Mouse (Mus musculus) kidney, adult 2 months (tissue): ENCODE measurements around the gene Pom121l2. TPM values are rescaled to one million over a fixed set of nuclear protein-coding genes. Genes with fewer than 3 reads are reported as not detected.

Experiments used
- DNase-seq: peaks from one replicate; pipeline ENCODE4 v3.0.0; 2021
- H3K27ac ChIP-seq: fragments of 200-500 bp; 2 replicates; pipeline ENCODE4 v1.5.1; 2012; ENCODE audit warnings: low read depth, low read length, control low read depth, inconsistent platforms; ENCODE audit not compliant: insufficient read depth
- H3K27me3 ChIP-seq: fragments of 200-500 bp; replicated peaks from 2 replicates; pipeline ENCODE4 v1.6.1; 2012; ENCODE audit warnings: mild to moderate bottlenecking, moderate library complexity, low read length, inconsistent platforms; ENCODE audit not compliant: control insufficient read depth, insufficient read depth
- H3K36me3 ChIP-seq: fragments of 200-500 bp; 2 replicates; pipeline ENCODE4 v1.6.1; 2012; ENCODE audit warnings: mild to moderate bottlenecking, moderate library complexity, low read length, inconsistent platforms; ENCODE audit not compliant: control insufficient read depth, insufficient read depth
- H3K4me1 ChIP-seq: fragments of 200-500 bp; 2 replicates; pipeline ENCODE4 v1.6.1; 2011; ENCODE audit warnings: low read length; ENCODE audit not compliant: control insufficient read depth, insufficient read depth
- H3K4me3 ChIP-seq: fragments of 200-500 bp; 2 replicates; pipeline ENCODE4 v1.5.1; 2011; ENCODE audit warnings: mild to moderate bottlenecking, low read depth, low read length, control low read depth; ENCODE audit not compliant: insufficient read depth
- CTCF ChIP-seq: fragments of 200-500 bp; conservative IDR thresholded peaks from 2 replicates; pipeline ENCODE4 v1.5.1; 2011; ENCODE audit warnings: low read depth, mild to moderate bottlenecking, control low read depth, low read length, moderate library complexity, mixed read lengths; ENCODE audit not compliant: insufficient read depth, insufficient read length
- POLR2A ChIP-seq: fragments of 200-500 bp; IDR thresholded peaks from one replicate; pipeline ENCODE4 v1.6.1; 2011; ENCODE audit warnings: low read depth, low read length, control low read depth
- WGBS: fragments of 180-500 bp; shearing (Covaris S2); methylation state at CpG from one replicate; pipeline ENCODE4 v1.1.7; 2018; 5-methylcytosine and 5-hydroxymethylcytosine counted together
- polyA plus RNA-seq: library from polyadenylated mRNA; depleted of rRNA; stranded (reverse); fragments of >200 nt; gene quantifications from 2 replicates; pipeline ENCODE4 v1.2.3, GENCODE M21; 2012

Gene Pom121l2
- polyA plus RNA-seq, 1 experiment, result 0.06 TPM

- H3K27me3 ChIP-seq, result no peaks in the 10 kb centered on the region
- WGBS, result 41% methylated on average over 3 of the region's 3 CpGs
- H3K4me1 ChIP-seq, result no peaks in the 10 kb centered on the region; the same call in 1 of the 2 replicates
- DNase-seq, result no peak
- H3K36me3 ChIP-seq, result no peaks in the 10 kb centered on the region
- no peak overlapping the region for H3K4me3 ChIP-seq
- TF ChIP-seq POLR2A (no peak), CTCF (no peak)
- no peak overlapping the region for H3K27ac ChIP-seq
Measured at GRCm38 (mm10) chr13:21971641-21972040, 9.4 kb upstream of the Pom121l2 start.

DNA sequence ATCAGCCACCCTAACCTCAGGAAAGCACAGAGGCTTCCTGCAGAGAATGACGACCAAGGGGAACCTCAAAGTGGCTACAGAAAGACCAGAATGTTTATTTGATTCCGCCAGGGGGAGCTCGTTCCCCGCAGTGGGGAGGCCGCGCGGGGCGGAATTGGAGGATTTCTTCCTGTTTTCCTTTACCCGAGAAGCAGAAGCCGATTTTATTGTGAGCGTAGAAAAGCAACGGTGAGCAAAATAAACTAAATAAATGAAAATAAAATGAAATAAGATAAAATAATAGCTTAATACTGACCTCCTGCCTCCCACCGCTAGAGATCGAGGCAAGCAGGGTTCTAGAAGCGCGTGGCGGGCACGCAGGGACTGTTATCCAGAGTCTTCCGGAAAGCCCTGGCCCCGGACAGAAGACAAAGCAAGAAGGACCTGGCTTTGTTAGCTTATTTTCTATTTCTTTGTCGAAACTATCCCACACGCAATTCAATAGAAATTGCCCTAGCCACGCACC, 6.7 kb upstream of the Pom121l2 start:
- H3K36me3 ChIP-seq, result no peaks in the 10 kb centered on the region
- no peaks in the 10 kb centered on the region; the same call in 1 of the 2 replicates for H3K4me1 ChIP-seq
- H3K27me3 ChIP-seq, result no peaks in the 10 kb centered on the region
- H3K4me3 ChIP-seq, result peak overlapping the region; percentile 92
- TF ChIP-seq CTCF (peak; percentile 82), POLR2A (no peak)
- 1% methylated on average over 23 of the region's 23 CpGs for WGBS
- H3K27ac ChIP-seq, result peak overlapping the region; percentile 84
- peak; percentile 95 for DNase-seq

- WGBS, result 5% methylated on average over 20 of the region's 20 CpGs
- H3K36me3 ChIP-seq, result no peaks in the 10 kb centered on the region
- peak; percentile 84 for DNase-seq
- no peaks in the 10 kb centered on the region for H3K27me3 ChIP-seq
- H3K4me3 ChIP-seq, result peak overlapping the region; percentile 92
- H3K4me1 ChIP-seq, result no peaks in the 10 kb centered on the region; the same call in 1 of the 2 replicates
- peak overlapping the region; percentile 84 for H3K27ac ChIP-seq
- no peak for TF ChIP-seq POLR2A
- no peak for TF ChIP-seq CTCF
Measured at GRCm38 (mm10) chr13:21974726-21975473, 6.1 kb upstream of the Pom121l2 start.

- no peak for DNase-seq
- no peak for TF ChIP-seq CTCF
- TF ChIP-seq POLR2A, result no peak
- Histone ChIP-seq H3K4me3 (peak overlapping the region; percentile 35; the same call in 1 of the 2 replicates), H3K36me3 (no peaks in the 10 kb centered on the region), H3K4me1 (no peaks in the 10 kb centered on the region), H3K27me3 (peaks cover 3% of the 10 kb centered on the region; the same call in 1 of the 2 replicates), H3K27ac (no peak overlapping the region)
- 18% methylated on average over 17 of the region's 17 CpGs for WGBS
Measured at GRCm38 (mm10) chr13:21981803-21982193, 804 bp downstream of the Pom121l2 start.

DNA sequence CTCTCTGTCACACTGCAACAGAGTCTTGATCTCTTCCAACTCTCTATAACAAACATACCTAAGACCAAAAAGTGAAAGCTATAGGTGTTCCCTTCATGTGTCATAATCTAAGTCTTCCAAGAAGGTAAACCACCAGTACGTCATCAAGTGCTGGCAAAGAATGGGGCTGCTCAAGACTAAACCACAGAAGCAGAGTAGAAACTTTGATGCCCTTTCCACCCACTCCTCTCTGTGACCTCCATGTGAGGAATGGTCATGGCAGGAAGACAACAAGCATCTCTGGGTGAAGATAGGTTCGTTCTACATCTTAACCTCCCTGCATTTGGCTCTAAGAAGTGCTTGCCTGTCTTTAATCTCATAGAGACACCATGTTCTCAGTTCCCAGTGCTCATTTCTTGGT, 3.5 kb downstream of the Pom121l2 start:
- Histone ChIP-seq H3K36me3 (no peaks in the 10 kb centered on the region), H3K4me3 (no peak overlapping the region), H3K27me3 (peaks cover 3% of the 10 kb centered on the region; the same call in 1 of the 2 replicates), H3K4me1 (no peaks in the 10 kb centered on the region), H3K27ac (no peak overlapping the region)
- WGBS, result 83% methylated on average over 2 of the region's 2 CpGs
- DNase-seq, result no peak
- TF ChIP-seq POLR2A, result no peak
- no peak for TF ChIP-seq CTCF

DNA sequence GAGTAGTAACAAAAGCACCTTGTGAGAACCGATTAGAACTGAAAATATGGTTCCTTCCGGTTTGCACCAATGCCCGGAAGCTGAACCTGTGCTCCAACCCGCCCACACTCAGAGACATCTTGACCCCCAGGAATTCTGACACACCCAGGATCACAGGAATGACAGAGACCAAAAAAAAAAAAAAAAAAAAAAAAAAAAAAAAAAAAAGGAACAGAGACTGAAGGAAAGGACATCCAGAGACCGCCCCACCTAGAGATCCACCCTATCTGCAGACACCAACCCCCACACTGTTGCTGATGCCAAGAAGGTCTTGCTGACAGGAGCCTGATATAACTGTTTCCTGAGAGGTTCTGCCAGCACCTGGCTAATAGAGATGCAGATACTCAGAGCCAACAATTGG, 11.6 kb downstream of the Pom121l2 start:
- Histone ChIP-seq H3K4me1 (no peaks in the 10 kb centered on the region), H3K27me3 (peaks cover 7% of the 10 kb centered on the region), H3K36me3 (no peaks in the 10 kb centered on the region), H3K27ac (no peak overlapping the region), H3K4me3 (no peak overlapping the region)
- WGBS, result 89% methylated on average over 5 of the region's 5 CpGs
- TF ChIP-seq CTCF (no peak), POLR2A (no peak)
- no peak for DNase-seq

GRCm38 (mm10) chr13:21993957-21994738, 13.2 kb downstream of the Pom121l2 start:
- Histone ChIP-seq H3K36me3 (no peaks in the 10 kb centered on the region), H3K27ac (no peak overlapping the region), H3K4me3 (no peak overlapping the region), H3K27me3 (peaks cover 10% of the 10 kb centered on the region), H3K4me1 (no peaks in the 10 kb centered on the region)
- TF ChIP-seq POLR2A (no peak), CTCF (no peak)
- 13% methylated on average over 22 of the region's 22 CpGs for WGBS
- DNase-seq, result peak; percentile 25
